Mouse (Mus musculus): ENCODE data around the gene Cdk2ap1.
"Not testable (repeated sequence)": the region's sequence is repeated elsewhere in the genome, so short reads cannot be mapped to it uniquely, and the experiment has no call there.

Gene Cdk2ap1

GRCm38 (mm10) chr5:124362982-124363381 lies at the start of gene Cdk2ap1:
TSS of gene Cdk2ap1 (minus strand) at chr5:124363082.
- not testable (repeated sequence) for DNase-seq (ENCODE audit: low spot score in 2 of 2)

- DNase-seq (ENCODE audit: low spot score in 2 of 2): no peak
These were observed 49.3 kb upstream of the Cdk2ap1 start for GRCm38 (mm10) chr5:124412163-124412562.

DNA sequence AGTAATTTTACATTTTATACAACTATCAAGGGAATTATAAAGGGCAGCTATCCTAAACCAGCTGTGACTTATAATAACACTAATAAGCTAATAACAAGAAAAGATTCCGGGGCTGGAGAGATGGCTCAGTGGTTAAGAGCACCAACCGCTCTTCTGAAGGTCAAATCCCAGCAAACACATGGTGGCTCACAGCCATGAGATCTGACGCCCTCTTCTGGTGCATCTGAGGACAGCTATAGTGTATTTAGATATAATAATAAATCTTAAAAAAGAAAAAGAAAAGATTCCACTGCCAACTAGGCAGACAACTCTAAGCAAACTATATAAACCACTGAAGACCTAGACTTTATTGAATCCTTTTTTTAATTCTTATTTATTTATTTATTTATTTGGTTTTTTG lies 47.9 kb upstream of the Cdk2ap1 start:
- no peak for DNase-seq (ENCODE audit: low spot score in 2 of 2)

GRCm38 (mm10) chr5:124393726-124394125 lies 30.8 kb upstream of the Cdk2ap1 start:
- DNase-seq (ENCODE audit: low spot score in 2 of 2): no peak

- no peak for DNase-seq (ENCODE audit: low spot score in 2 of 2)
These were observed 29.5 kb upstream of the Cdk2ap1 start for GRCm38 (mm10) chr5:124392412-124392811.

- no peak for DNase-seq (ENCODE audit: low spot score in 2 of 2)
These were observed 25.1 kb upstream of the Cdk2ap1 start for GRCm38 (mm10) chr5:124387932-124388331.

DNA sequence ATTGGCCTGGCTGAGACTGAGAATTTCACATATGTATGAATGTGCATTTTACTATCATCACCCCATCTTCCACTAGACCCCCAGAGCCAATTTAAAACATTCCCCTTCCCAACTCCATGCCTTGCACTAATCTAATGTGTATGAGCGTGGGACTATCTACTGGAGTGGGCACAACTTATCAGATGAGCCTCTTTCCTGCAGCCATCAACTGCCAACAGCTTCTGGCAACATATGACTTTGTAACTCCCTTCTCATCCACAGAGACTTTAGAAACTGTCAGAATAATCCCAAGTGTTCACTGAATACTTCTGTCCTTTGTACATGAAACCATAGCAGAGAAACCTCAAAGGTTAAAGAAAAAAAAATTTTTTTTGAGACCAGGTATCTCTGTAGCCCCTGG lies 17.2 kb upstream of the Cdk2ap1 start:
- no peak for DNase-seq (ENCODE audit: low spot score in 2 of 2)

- DNase-seq (ENCODE audit: low spot score in 2 of 2): no peak
These were observed 14.3 kb upstream of the Cdk2ap1 start for GRCm38 (mm10) chr5:124377149-124377548.

DNA sequence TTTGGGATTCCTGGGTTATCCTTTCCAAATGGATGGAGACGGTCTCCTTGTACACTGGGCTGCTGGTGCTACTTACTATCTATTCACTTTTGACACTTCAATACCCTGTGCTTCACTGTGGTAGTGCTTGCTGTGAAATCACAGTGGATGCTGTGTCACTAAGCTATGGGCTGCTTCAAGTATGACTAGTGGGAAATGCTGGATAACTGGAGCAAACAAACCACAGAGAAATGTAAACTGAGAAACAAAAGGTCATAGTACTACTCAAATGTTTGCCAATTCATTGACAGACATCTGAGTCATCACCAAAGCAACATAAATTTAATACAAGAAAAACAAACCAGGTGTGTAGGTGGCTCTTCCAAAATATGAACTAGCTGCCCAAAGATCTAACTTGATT lies 13.5 kb upstream of the Cdk2ap1 start:
- no peak for DNase-seq (ENCODE audit: low spot score in 2 of 2)

DNA sequence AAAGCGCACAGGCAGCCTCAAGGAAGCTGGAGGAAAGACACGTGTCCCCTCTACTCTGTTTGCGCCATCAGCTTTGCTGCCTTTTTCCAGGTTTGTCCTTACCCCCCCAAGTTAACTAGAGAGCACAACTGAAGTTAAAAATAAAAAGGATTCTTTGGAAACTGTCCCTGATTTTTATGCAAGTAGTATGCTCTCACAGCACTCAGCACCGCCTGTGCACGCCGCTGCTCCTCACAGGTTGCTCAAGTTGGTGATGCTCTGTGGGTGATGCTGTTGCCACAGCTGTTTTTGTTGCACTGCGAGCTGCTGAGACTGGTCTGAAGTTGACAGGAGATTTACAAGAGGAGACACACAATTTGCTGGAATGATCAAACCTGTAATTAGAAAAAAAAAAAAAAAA lies 11.4 kb upstream of the Cdk2ap1 start:
- no peak for DNase-seq (ENCODE audit: low spot score in 2 of 2)

DNA sequence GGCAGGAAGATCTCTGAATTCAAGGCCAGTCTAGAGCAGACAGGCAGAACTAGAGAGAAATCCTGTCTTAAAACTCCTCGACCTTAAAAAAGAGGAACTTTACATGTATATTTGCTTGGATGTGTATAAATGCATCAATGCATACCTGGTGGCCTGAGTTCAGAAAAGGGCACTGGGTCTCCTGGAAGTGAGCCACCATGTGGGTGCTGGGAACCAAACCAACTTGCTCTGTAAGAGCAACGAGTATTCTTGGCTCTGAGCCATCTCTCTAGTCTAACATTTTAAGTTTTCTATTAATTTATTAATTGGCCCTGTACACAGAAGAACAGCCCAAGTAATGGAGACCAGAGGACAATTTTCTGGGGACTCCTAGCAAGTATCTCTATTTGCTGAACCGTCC lies 3.8 kb upstream of the Cdk2ap1 start:
- no peak for DNase-seq (ENCODE audit: low spot score in 2 of 2)

- no peak for DNase-seq (ENCODE audit: low spot score in 2 of 2)
These were observed 2.9 kb upstream of the Cdk2ap1 start for GRCm38 (mm10) chr5:124365754-124366153.

- no peak for DNase-seq (ENCODE audit: low spot score in 2 of 2)
These were observed 1.5 kb upstream of the Cdk2ap1 start for GRCm38 (mm10) chr5:124364173-124364918.

- DNase-seq (ENCODE audit: low spot score in 2 of 2): no peak
These were observed 3.2 kb downstream of the Cdk2ap1 start for GRCm38 (mm10) chr5:124359641-124360040.

- DNase-seq (ENCODE audit: low spot score in 2 of 2): no peak
These were observed 6.2 kb downstream of the Cdk2ap1 start for GRCm38 (mm10) chr5:124356695-124357094.

GRCm38 (mm10) chr5:124355425-124355959 lies 7.4 kb downstream of the Cdk2ap1 start:
- DNase-seq (ENCODE audit: low spot score in 2 of 2): no peak

- peak; percentile 21 to 26 for DNase-seq (ENCODE audit: low spot score in 2 of 2)
These were observed 8.1 kb downstream of the Cdk2ap1 start for GRCm38 (mm10) chr5:124354574-124355424.

DNA sequence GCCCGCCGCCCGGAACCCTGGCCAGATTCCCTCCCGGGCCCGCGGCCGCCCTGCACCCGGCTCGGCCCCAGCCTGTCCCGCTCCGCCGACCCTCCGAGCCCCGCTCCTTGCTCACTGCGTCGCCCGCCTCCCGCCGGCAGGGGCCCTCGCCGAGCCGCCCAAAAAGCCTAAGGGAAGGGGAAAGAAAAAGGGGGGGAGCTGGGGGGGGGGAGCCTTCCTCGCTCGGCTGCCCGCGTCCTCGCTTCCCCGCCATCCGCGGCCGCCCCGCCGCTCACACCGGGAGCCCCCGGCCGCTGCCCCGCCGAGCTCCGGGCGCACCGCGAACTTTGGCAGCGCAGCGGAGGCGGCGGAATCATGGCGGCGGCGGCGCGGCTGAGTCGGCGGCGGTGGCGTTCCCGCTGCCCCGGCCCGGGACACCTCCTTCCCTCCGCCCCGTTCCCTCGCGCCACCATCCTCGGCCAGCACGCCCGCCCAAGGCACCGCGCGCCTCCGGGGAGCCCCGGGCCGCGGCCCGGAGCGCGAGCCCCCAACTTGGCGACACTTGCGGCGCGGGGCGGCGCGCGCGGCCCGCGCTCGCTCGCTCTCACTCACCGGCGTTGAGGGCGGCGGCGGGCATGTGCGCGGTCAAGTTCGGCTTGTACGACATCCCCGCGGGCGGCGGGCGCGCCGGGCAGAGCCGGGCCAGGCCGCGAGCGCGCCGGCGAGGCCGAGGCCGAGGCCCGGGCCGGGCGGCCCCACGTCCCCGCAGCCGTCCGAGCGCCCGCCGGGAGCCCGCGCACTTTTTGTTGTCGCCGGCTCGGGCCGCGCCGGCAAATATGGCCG lies 8.9 kb downstream of the Cdk2ap1 start:
- peak; percentile 24 to 50 for DNase-seq (ENCODE audit: low spot score in 2 of 2)

DNA sequence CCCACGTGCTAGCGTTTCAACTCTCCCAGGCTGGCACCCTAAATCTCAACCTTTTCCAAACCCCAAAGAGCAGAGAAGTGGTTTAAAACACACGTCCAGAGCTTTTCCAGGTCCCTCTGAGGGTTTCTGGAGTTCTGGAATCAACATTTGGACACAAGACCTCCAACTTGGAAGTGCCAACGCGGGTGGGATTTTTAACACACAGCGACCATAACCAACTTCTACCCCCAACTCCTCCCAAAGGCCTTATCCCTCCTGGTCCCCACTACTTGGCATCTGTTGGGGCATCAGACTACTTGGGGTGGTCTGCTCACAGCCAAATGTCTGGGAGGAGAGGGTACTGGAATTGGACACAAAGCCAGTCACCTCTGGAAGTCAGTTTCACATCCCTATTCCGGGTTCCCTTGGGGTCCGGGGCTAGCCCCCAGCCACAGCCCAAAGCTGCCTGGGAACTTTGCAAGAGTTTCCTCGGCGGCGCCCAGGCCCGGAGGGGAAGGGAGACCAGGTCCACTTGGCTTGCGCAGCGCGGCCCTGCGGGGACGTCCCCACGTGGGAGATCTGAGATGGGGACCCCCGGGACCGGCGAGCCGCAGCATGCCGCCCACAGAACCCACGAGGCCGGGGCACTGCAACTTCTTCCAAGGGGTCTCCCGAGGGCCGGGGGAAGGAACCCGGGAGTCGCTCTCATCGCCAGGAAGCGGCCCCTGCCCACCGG lies 9.7 kb downstream of the Cdk2ap1 start:
- peak in 1 of 2 experiments; percentile 31 for DNase-seq (ENCODE audit: low spot score in 2 of 2)

DNA sequence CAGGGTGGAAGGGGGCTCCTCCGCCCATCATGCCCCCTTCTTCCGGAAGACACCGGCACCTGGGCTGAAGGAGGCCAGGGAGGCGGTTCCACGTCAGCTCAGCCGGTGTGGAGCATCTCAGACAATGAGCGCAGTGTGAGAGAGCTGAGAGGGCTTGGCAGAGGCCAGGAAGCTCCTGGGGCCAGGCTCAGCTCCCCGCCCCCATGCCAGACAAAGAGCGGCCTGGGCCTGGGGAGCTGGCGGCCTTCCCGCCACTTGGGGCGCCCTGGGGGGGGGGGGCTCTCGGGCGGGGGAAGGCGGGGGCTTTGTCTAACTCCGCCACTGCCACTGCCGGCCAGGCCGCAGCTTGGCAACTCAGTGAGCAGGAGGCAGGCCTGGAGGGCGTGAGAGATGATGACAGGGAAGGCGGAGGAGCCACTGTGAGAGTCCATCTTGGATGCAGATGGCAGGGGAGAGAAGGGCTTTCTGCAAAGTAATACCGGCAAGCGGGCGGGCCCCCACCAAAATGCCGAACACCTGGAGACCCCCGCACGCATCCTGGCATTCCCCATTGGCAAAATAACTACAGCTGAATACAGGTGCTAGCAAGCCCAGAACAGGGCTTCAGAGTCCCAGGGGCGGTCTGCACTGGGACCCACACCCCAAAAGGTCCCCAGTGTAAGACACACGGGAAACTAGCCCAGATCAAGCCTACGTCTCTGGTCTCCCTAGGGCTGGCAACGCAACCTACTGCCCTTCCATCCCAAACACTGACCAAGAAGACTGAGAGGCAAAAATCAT lies 10.6 kb downstream of the Cdk2ap1 start:
- DNase-seq (ENCODE audit: low spot score in 2 of 2): peak; percentile 39 to 66
